Mouse (Mus musculus) lung, postnatal 10 days (tissue): ENCODE results near the gene Fggy.

Source experiments
- DNase-seq: peaks from one replicate; pipeline ENCODE4 v3.0.0; 2021

Fggy gene

DNA sequence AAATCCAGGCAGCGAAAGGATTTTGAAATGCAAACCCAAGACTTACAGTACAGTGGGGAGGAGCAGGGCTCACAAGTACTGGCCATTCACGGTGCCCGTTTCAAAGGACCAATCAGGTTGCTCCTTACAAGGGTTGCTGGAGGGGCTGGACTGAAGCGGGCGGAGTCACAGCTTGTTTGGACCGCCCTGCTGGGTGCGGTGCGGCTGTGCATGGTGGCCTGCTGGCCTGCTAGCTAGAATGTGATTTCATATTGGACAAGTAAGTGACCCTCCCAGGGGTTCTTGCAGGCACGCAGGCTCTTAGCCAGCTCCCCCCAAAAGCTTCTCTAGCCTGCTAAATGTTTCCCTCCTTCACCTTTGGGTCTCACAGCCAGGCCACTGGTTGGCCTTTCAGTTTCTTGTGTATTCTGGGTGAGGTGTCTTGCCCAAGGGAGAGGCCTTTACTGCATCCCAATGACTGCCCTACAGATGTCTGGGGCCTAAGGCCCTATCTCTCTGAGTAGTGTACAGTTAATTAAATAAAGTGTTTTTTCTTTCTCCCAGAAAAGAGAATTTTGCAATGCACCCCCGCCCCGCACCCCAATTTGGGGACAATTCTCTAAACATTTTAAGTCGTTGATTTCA is at the start of gene Fggy:
Gene Fggy (plus strand): TSS at position 175 of the 624 bp plus-strand sequence.
- peak; percentile 99 for DNase-seq

DNA sequence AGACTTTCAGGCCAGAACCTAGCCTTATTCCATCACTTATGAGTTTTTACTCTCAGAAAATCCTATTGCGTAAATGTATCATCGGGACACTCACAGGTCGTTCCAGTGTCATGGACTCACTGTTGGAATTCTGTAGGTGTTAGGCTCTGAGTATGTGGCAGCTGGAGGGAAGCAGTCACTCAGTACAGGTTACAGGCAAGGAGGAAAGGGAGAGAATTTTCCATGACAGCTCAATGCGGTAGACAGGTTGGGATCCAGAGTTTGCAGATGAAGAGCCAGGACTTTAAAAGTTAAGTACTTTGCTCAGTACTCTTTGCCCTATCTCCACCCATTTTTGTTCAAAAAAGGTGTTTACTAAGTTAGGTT is 49.4 kb upstream of the Fggy start:
- DNase-seq, result no peak

DNA sequence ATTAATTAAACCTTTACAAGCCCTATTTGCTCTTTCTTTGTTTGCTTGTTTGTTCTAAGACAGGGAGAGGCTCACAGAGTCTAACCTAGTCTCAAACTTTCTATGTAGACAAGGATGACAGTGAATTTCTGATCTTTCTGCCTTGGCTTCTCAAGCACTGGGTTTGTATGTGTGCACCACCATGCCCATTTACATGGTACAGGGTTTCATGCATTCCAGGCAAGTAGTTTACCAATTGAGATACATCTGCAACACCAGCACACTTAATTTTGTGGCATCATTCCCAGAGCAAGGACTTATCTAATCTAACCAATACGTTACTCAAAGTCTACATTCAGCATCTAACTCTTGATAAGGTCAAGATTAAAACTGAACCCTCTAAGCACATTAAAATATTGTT is 38.9 kb upstream of the Fggy start:
- DNase-seq, result no peak

DNA sequence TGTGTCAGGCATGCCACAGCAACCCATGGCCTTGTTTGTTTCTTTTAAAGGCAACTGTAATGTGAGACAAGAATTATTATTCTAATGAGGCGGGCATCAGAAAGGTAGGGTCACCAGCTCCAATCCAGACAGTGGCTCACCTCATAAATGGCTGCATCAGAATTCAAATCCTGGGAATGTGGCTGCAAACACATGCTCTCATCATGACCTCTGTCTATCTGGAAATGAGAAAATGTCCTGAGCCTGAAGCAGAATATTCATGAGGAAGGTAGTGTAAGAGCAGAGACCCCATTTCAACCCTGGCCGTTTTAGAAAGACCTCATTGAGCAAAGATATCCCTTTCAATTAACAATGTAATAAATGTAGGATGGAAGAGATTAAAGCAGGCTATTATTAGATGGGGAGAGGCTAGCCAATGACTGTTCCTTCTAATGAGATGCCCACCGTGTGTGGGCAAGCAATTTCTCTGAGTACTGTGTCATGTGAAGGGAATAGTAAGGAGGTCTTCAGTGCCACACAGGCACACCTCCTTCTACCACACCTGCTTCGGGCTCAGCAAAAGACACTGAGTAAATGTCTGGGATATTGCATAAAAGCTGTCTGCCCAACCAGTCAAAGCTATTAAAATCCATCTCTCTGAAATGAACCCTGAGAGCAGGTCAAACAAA is 37.2 kb upstream of the Fggy start:
- DNase-seq, result no peak

DNA sequence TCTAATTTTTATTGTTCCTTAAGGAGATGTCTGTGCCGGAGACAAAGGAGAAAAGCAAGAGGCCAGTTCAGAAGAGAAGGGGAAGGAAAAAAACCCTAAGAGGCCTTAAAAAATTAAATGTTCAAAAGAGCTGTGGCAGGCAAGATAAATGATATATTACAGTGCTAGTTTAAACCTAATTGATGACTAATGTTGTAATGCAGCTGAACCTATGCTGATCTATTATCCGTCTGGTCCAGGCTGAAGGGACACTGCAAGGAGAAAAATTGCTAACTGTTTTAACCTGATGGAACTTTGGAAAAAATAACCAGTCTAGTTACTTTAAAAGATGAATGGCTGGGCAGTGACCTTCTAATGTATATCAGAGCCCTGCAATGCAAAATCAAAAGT is 36.7 kb upstream of the Fggy start:
- DNase-seq, result no peak

DNA sequence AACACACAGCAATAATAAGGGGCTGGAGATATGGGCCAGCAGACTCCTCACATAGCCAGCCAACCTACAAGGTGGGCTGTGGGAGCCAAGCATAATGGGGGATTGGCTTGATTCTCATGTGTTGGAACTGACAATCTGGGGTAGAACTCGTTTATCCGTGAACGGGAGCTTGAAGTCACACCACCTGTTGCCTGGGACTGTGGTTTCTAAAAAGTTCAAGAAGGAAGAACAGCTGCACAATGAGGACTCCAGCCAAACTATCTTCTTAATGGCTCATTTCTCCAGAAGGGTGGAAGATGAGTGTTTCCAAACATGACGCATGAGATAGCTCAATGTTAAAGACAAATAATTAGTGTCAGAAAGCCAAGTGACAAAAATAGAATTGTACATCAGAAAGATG is 30.7 kb upstream of the Fggy start:
- no peak for DNase-seq

DNA sequence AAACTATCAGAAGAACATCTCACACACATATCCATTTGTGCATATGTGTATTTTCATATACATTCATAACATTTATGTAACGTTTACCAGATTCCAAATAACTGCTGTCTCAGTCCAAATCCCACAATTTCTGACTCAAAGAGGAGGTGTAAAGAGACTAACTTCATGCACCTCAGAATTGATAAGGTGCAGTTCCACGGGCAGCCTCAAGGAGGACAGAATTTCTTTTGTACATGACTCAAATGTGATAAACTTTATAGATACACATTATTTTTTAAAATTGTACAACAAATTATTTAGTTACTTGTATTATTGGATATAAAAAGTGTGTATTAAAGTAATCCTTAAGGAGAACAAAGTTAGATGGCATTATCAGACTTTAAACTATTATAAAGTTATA is 26.6 kb upstream of the Fggy start:
- no peak for DNase-seq

DNA sequence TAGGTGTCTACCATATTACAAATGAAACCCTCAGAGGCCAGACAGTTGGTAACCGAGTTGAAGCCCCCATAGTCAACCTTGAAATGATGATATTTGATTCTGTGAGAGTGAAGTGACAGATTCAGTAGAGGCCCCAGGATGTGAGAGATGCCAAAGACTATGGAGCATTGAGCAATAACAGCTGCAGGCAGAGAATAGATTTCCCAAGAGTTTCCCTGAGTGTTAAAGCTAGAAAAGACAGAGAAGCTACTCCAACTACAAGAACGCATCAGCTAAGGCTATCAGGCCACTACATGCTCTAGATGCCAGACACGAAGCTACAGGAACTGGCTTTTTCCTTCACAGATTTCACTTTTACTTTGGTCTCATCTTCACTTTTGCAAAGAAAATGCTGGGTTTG is 23.4 kb upstream of the Fggy start:
- peak; percentile 10 for DNase-seq

DNA sequence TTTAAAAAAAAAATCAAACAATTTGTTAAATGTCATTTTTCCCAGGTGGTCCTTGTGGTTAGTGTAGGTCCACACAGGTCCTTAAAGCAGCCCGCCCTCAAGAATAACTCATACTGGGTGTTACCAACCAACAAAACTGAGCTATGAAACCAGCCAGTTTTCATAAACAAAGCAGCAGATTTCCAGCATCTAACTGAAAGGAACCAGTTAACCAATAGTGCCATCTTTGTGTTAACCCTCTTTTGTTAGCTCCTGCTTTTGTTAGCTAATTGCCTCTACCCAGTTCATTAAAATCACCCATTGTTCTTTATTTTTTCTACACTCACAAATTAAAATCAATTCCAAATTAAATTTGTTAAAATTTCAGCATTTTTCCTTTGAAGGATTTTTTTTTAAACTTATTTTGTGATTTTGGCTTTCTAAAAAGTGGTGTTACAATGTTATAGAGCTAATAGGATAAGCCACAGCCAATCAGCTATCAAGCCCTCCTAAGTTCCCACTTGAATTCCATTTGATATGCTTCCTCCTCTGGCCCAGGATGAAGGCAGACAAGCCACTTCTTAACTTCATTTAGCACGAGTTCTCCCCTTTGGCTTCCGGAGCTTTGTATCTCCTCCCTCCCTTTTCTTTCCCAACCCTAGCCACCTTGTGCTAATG is 15.8 kb upstream of the Fggy start:
- DNase-seq, result no peak

DNA sequence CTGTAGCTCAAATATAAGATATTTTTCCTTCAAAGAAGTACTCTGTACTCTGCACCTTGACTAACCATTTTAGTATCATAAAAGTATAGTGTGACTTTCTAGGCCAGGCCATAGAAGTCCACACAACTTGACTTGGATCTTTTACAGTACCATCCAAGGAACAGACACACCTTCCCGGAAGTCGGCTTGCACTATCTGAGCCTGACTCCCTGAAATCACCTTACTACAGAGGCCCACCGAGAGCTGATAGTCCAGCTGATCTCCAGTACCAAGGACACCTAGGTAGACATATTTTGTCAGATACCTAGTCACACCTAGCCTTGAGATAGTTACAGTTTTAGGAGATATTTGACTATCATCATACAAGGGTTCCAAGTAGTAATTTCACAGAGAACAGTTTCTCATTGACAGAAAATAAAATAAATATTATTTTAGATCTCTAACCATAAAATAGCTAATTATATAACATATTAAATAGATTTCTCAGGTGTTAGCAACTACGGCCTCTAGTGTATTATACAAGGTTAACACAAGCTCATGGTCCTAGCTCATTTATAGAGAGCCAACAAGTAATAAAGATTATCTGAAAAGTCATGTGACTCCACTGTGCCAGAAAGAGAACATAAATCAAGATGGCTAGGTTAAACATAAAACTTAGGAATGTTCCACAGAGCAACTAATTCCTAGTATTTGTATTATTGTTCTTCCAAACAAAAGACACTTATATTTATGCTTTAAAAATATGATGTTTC is 15.1 kb upstream of the Fggy start:
- no peak for DNase-seq

DNA sequence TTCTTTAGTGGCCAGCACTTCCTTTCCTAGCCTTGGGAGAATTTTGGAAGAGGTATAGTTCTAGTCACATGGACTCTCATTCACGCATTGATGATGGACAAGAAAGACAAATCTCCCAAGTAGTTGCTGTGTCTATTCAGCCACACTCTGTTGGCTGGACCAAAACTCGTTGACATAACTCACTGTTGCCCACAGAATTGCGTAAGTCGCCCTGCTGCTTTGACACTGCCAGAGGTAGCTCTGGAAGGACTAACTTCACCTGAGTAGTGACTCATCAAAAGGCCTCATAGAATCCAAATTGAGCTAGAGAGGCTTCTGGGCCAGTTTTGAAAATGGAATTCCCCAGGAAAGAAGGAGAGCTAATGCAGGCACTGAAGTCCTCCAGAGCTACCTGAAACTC is 13.8 kb upstream of the Fggy start:
- DNase-seq, result no peak

DNA sequence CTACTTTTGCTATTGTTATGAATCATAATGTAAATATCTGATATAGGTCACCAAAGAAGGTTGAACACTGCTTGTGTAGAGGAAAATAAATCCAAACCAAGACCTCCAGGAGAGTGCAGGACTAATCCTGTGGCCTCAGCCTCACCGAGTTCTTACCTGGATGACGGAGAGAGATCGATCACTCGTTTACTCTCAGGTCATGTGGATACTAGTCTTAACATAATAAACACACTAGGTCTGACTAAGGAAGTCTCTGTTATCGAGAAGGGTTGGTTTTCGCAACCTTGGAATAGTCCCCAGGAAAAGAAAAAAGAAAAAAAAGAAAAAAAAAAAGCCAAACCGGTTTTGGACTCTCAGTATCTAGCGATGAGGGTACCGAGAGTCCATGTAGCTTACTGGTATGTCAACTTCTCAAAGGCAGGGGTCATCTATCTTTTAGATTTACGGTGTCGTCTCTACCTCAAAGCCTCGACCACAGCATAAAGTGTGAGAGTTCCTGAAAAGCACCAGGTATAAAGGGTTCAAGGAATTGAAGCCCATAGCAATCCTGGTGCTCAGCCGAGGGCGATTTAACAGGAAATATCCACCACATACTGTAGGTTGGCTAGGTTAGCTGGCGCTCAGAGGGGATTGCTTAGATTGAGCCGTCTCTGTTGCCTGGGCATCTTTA is 509 bp upstream of the Fggy start:
- no peak for DNase-seq

DNA sequence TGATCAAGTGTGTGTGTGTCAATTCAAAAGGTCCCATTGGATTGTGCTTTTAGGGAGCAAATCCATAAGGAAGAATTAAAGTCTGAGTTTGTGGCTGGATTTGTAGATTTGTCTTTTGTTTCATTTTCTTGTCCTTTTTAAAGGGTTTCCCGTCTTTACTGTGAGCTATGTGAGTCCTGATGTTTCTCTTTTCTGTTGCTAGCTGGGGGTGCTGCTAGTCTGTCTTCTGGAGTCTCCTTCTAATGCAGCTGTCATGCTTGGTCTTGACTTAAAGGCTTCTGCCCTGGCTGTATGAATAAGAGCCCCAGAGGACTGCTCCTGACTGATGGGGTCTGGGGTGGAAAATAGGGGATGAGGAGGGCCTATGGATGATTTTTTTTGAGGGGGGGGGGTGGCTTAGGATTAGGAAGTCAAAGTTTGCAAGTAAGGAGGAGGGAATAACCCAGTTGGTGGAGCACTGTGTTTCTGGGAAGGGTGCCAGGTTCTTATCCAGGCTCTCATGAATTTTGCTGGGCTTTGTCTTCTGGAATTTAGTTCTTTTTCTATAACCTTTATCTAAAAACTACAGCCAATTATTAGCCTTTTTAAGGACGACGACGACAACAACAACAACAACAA is 1.1 kb downstream of the Fggy start:
- DNase-seq, result peak; percentile 68

DNA sequence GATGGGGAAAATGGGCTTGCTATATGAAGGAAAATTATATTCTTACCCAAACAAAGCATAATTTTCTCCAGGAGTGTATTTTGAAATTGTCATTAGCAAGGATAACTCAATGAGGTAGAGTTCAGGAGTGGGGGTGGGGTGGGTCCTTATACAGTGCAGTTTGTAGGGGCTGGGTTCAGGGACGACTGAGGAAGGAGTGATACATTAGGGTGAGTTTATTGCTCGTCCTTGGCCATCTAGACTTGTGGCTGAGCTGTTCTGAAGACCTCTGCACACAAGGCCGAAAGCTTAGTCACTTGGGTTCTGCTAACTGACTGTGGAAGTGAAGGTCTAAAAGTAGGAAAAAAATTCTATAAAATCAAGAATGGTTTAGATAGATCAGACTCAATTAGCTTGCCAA is 14.3 kb downstream of the Fggy start:
- no peak for DNase-seq

DNA sequence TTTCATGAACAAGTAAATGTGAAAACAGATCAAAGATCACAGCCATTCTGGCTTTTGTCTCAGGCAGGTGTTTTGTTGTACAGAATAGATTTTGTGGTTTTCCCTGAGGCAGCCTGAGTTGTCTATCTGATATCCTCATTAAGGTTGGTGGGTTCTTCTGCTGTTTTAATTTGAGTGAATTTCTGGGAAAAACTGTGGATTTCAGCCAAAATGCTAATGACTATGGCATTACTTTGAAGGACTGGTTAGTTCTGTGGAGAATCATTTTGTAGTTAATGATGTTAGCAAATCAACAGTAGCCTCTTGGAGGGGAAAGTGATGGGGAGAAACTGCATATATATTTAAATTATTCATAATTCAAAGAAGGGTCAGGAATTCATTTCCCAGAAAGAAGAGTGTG is 16.4 kb downstream of the Fggy start:
- no peak for DNase-seq

DNA sequence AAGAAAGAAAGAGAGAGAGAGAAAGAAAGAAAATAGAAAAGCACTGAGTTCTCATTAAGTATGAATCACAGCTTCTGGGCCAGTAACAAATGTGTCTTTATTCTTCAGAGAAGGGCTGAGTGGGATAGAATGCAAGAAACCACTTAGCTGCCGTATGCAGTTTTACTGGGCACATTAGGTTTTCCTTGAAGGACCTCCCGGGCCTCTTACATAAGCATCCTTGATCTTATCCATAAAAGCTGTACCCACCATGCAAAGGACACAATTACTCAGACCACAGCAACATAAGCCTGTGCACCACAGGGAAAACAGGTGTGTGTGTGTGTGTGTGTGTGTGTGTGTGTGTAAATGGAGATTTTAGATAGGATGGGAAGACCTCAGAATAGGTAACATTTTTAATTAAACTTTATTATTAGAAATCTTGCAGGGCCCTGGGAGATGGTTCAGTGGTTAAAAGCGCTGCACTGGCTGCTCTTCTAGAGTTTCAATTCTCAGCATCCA is 18.2 kb downstream of the Fggy start:
- DNase-seq, result no peak

DNA sequence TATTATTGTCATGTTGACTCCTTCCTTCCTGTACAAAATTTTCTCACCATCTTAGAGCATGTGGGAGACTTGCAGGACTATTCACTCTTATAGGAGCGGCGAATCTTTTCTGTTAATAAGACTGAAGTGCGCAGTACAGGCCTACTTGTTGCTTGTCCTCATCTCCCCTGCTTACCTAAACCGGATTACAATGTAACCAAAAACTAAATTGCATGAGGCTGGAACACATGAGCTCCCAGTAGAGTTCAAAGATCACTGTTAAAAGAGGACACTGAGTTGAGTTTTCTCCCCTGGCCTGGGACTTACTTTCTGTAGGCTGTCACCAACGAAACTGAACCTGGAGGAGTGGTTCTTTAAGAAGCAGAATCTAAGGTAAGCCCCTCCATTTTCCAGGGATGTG is 21.9 kb downstream of the Fggy start:
- no peak for DNase-seq

DNA sequence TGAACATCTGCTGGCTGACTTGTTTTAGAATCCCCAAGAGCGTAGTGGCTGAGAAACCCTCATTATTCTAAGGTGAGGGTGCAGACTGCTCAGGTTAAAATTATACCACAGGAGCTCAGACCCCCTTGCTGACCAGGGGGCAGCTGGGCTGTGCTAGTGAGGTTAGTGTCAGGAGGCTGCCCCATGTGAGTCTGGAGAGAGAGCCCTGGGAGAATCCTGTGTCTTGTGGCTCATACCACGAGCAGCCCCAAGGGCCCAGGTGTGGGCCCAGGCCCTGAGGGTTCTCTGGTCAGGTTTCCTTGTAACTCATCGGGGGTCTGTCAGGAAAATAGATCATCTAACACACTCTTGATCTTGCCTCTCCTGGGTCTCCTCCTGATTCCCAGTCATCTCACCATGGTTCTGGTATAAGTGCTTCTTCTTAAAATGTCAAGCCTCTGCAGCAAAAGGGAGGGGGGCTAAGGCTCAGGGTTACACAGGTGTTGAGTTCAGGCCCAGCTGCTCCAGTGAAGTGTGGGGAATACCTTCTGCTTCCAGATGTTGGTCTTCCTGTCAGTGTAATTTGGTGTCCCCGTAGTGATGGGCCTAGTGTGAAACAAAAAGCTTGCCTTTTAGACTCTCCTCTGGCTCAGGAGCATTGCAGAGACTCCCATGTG is 26.9 kb downstream of the Fggy start:
- DNase-seq, result no peak

DNA sequence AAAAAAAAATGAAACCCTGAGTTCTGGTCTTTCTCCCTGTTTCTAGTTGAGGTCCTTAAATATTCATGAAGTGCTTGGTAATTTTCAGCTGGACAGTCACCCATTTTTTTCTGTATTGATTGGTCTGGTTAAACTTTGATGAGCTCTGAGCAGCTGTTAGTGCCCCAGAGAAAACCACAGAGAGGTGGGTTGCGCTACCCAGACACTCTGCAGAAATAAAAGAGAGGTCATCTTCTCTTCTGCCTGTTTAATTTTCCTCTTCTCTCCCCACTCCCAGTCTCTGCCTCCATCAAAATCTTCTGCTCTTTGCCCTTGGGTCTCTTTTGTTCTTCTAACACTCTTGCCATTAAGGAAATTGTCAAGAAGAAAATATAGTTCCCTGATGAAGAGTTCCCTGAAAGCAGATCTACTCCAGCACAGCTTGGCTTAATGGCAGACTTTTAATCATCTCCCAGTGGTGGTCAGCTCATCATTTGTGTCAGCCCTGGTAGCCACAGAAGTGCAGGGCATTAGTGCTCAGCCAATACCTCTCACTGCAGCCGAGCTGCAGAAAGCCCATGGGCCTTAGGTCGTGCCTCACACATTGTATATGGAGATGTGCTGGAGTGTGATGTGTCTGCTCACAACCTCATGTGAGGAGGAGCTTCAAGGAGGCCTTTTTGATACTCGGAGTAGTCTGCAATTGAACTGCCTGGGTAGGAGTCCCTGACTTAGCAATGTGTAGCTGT is 29.1 kb downstream of the Fggy start:
- DNase-seq, result no peak

DNA sequence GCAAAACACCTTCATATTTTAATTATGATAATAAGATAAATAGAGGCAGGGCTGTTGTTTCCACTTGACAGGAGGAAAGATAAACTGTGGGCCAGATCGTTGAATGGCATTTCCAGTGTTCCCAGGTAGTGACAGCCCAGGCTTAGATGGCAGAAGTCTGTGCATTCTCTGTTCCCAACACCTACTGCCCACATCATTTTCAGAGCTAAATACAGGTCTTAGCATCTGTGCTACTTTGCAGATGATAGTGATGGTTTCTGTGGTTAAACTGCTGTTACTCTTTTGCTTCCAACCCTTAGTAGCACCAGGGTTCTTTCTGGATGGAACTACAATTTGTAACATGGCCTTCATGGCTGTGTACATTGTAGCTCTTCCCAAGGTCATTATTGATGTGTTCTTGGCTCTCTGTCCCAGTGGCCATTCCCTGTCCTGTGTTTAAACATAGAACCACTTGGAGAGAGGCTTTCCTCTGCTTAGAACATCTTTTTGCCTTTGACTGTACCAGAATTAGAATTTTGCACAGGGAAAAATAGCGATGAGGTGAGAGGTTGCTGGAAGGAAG is 31.5 kb downstream of the Fggy start:
- no peak for DNase-seq

DNA sequence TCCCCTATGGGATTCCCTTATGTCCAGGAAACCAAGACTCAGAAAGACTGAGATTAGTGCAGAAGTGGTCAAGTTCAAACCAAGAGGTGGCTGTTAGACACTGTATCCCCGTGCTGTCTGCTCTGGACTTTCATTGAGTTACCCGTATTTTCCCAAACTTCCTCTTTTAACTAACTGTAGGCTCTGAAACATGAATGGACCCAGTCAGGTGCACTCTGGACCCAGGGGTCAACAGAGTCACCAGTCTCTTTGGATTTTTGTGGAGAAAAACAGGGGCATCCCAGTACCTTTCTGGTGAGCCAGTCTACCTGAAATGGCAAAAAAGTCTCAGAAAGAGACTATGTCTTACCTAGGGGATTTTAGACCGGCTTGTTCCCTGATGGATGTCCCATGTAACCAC is 33.6 kb downstream of the Fggy start:
- DNase-seq, result no peak
